Mouse (Mus musculus) MEL (cell line): Measurements from ENCODE around the gene Agrn. TPM values are rescaled to one million over a fixed set of nuclear protein-coding genes. Genes with fewer than 3 reads are reported as not detected.

Experiments used
- DNase-seq: peaks from one replicate; pipeline ENCODE4 v3.0.0; 2011; ENCODE audit warnings: low read depth, low spot score
- H3K27ac ChIP-seq: 2 replicates; pipeline ENCODE4 v1.5.1; 2012; ENCODE audit warnings: low read depth, mild to moderate bottlenecking, control low read depth, low read length, moderate library complexity; ENCODE audit not compliant: control insufficient read depth
- H3K27me3 ChIP-seq, 2 experiments: fragments of 150-350 bp in 1 of 2; sonication (generic) in 1 of 2; 2 replicates each; pipeline ENCODE4 v1.6.1; 2012; ENCODE audit warnings: low read length in 2 of 2, mild to moderate bottlenecking in 2 of 2, improper control_type of control experiment in 1 of 2, moderate library complexity in 1 of 2; ENCODE audit not compliant: insufficient read depth in 2 of 2, control insufficient read depth in 1 of 2
- H3K36me3 ChIP-seq, 2 experiments: 2 replicates each; pipeline ENCODE4 v1.6.1; 2012 to 2014; ENCODE audit warnings: low read length in 2 of 2, improper control_type of control experiment in 1 of 2, inconsistent platforms in 1 of 2, mild to moderate bottlenecking in 1 of 2; ENCODE audit not compliant: insufficient read depth in 2 of 2, control insufficient read depth in 1 of 2
- H3K4me1 ChIP-seq, 2 experiments: fragments of 150-350 bp in 1 of 2; sonication (generic) in 1 of 2; 2 replicates each; pipeline ENCODE4 v1.6.1; 2012; ENCODE audit warnings: low read length in 2 of 2, improper control_type of control experiment in 1 of 2, mild to moderate bottlenecking in 1 of 2; ENCODE audit not compliant: insufficient read depth in 2 of 2, control insufficient read depth in 1 of 2
- H3K4me3 ChIP-seq, 2 experiments: fragments of 150-350 bp in 1 of 2; sonication (generic) in 1 of 2; 2 replicates each; pipeline ENCODE4 v1.5.1; 2012; ENCODE audit warnings: low read depth in 2 of 2, low read length in 2 of 2, mild to moderate bottlenecking in 2 of 2, moderate library complexity in 2 of 2, control low read depth in 1 of 2, improper control_type of control experiment in 1 of 2; ENCODE audit not compliant: control insufficient read depth in 1 of 2, insufficient read depth in 1 of 2
- H3K79me2 ChIP-seq: 2 replicates; pipeline ENCODE4 v1.6.1; 2012; ENCODE audit warnings: mild to moderate bottlenecking, low read length, moderate library complexity; ENCODE audit not compliant: control insufficient read depth, poor library complexity, insufficient read depth
- H3K9ac ChIP-seq: 2 replicates; pipeline ENCODE4 v1.6.1; 2012; ENCODE audit warnings: low read depth, mild to moderate bottlenecking, control low read depth, low read length, moderate library complexity; ENCODE audit not compliant: control insufficient read depth, poor library complexity, severe bottlenecking
- H3K9me3 ChIP-seq: fragments of 150-350 bp; sonication (generic); replicated peaks from 2 replicates; pipeline ENCODE4 v1.6.1; 2012; ENCODE audit warnings: mild to moderate bottlenecking, low read length, improper control_type of control experiment, moderate library complexity; ENCODE audit not compliant: insufficient read depth
- CHD1 ChIP-seq: IDR thresholded peaks from 2 replicates; pipeline ENCODE4 v1.6.1; 2012; ENCODE audit warnings: low read depth, mild to moderate bottlenecking, inconsistent platforms, low read length, improper control_type of control experiment
- E2F4 ChIP-seq: IDR thresholded peaks from 2 replicates; pipeline ENCODE4 v1.6.1; 2011; ENCODE audit warnings: low read depth, low read length, improper control_type of control experiment, borderline replicate concordance
- EP300 ChIP-seq, 2 experiments: IDR thresholded peaks; 2 replicates each; pipeline ENCODE4 v1.6.1; 2011; ENCODE audit warnings: improper control_type of control experiment in 2 of 2, low read length in 2 of 2, low read depth in 1 of 2, mild to moderate bottlenecking in 1 of 2
- GABPA ChIP-seq: IDR thresholded peaks from 2 replicates; pipeline ENCODE4 v1.6.1; 2012; ENCODE audit warnings: low read depth, mild to moderate bottlenecking, inconsistent platforms, low read length, improper control_type of control experiment, moderate library complexity
- HCFC1 ChIP-seq: IDR thresholded peaks from 2 replicates; pipeline ENCODE4 v1.6.1; 2012; ENCODE audit warnings: low read depth, mild to moderate bottlenecking, inconsistent platforms, low read length, improper control_type of control experiment, moderate library complexity
- JUND ChIP-seq: IDR thresholded peaks from 2 replicates; pipeline ENCODE4 v1.6.1; 2011; ENCODE audit warnings: low read depth, mild to moderate bottlenecking, improper control_type of control experiment, low read length
- MAX ChIP-seq: IDR thresholded peaks from 2 replicates; pipeline ENCODE4 v1.6.1; 2011; ENCODE audit warnings: low read length, improper control_type of control experiment
- MEF2A ChIP-seq: IDR thresholded peaks from 2 replicates; pipeline ENCODE4 v1.6.1; 2014; ENCODE audit warnings: low read depth, mild to moderate bottlenecking, inconsistent platforms, low read length, improper control_type of control experiment; ENCODE audit not compliant: poor library complexity, insufficient replicate concordance, severe bottlenecking; ENCODE audit errors: extremely low read depth
- MXI1 ChIP-seq: IDR thresholded peaks from 2 replicates; pipeline ENCODE4 v1.6.1; 2011; ENCODE audit warnings: mild to moderate bottlenecking, low read depth, low read length, improper control_type of control experiment
- MYB ChIP-seq: IDR thresholded peaks from 2 replicates; pipeline ENCODE4 v1.6.1; 2011; ENCODE audit warnings: mild to moderate bottlenecking, low read depth, low read length, improper control_type of control experiment
- POLR2AphosphoS2 ChIP-seq: IDR thresholded peaks from 2 replicates; pipeline ENCODE4 v1.6.1; 2011; ENCODE audit warnings: low read length, improper control_type of control experiment
- RAD21 ChIP-seq: IDR thresholded peaks from 2 replicates; pipeline ENCODE4 v1.6.1; 2011; ENCODE audit warnings: mild to moderate bottlenecking, low read depth, low read length, improper control_type of control experiment
- SMC3 ChIP-seq: IDR thresholded peaks from 2 replicates; pipeline ENCODE4 v1.6.1; 2011; ENCODE audit warnings: low read depth, low read length, improper control_type of control experiment
- TAL1 ChIP-seq: IDR thresholded peaks from 2 replicates; pipeline ENCODE4 v1.6.1; 2012; ENCODE audit warnings: mild to moderate bottlenecking, inconsistent platforms, low read length, moderate library complexity, mixed read lengths
- TBP ChIP-seq: IDR thresholded peaks from 2 replicates; pipeline ENCODE4 v1.8.0; 2011; ENCODE audit warnings: low read depth, low read length, improper control_type of control experiment
- TCF12 ChIP-seq: IDR thresholded peaks from 2 replicates; pipeline ENCODE4 v1.6.1; 2014; ENCODE audit warnings: low read depth, mild to moderate bottlenecking, inconsistent platforms, low read length, improper control_type of control experiment, moderate library complexity
- UBTF ChIP-seq: IDR thresholded peaks from 2 replicates; pipeline ENCODE4 v1.6.1; 2012; ENCODE audit warnings: low read depth, mild to moderate bottlenecking, inconsistent platforms, low read length, improper control_type of control experiment, moderate library complexity, borderline replicate concordance; ENCODE audit not compliant: insufficient read depth
- USF2 ChIP-seq, 2 experiments: IDR thresholded peaks; 2 replicates each; pipeline ENCODE4 v1.6.1; 2011 to 2012; ENCODE audit warnings: improper control_type of control experiment in 2 of 2, low read length in 2 of 2, borderline replicate concordance in 1 of 2, inconsistent platforms in 1 of 2, low read depth in 1 of 2, mild to moderate bottlenecking in 1 of 2; ENCODE audit not compliant: insufficient read depth in 1 of 2
- ZKSCAN1 ChIP-seq: IDR thresholded peaks from 2 replicates; pipeline ENCODE4 v1.6.1; 2012; ENCODE audit warnings: low read depth, mild to moderate bottlenecking, inconsistent platforms, low read length, improper control_type of control experiment, moderate library complexity
- polyA plus RNA-seq, 2 experiments: library from polyadenylated mRNA; stranded (reverse) in 1 of 2; unstranded in 1 of 2; fragments of >175 nt in 1 of 2; fragments of >200 nt in 1 of 2; gene quantifications; 2 replicates each; pipeline versions ENCODE4 v1.2.1 to v1.2.4; 2012; ENCODE audit warnings: low replicate concordance in 2 of 2, low read depth in 1 of 2; ENCODE audit not compliant: insufficient read length in 2 of 2, insufficient read depth in 1 of 2, missing spikeins in 1 of 2
- total RNA-seq: library from RNA; depleted of rRNA; stranded (reverse); fragments of 300-350 nt; gene quantifications from 2 replicates; pipeline ENCODE4 v1.2.3, GENCODE M21; 2012

Gene Agrn
- total and polyA plus RNA-seq, 3 experiments = 19.3 to 43.0 TPM; not detected in 1

DNA sequence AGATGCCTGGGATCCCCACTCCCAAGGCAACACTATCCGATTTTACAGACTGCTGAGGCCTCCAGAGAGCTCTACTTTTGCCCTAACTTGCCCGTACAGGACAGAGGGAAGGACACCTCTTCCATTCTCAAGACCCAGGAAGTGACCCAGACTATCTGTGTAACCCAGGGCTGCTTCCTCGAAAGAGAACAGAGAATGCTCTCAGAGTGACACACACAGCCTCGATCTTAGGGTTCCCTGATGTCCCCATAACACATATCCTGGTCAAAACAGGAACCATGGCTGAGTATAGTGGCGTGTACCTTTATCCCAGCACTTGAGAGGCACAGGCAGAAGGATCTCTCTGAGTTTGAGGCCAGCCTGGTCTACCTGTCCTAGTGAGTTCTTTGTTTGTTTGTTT lies 13.5 kb downstream of the Agrn start:
- TF ChIP-seq CHD1 = no peak
- TF ChIP-seq EP300 (IDR thresholded peaks at IDR 0.05; ENCODE audit: low read depth in 1 of 2, low read length in 2 of 2) = 0 out of 4 replicates have a peak, but pooled peaks of 1 of the 2 experiments have one; percentile 45
- no peak for TF ChIP-seq POLR2AphosphoS2
- TF ChIP-seq MXI1 = no peak
- TF ChIP-seq SMC3 = no peak
- TF ChIP-seq MAX = no peak
- no peak for TF ChIP-seq MEF2A
- TF ChIP-seq USF2 (IDR thresholded peaks at IDR 0.05; ENCODE audit: borderline replicate concordance in 1 of 2, insufficient read depth in 1 of 2, low read depth in 1 of 2, low read length in 2 of 2) = no peak
- 0 out of 2 replicates have a peak, but pooled peaks have one; percentile 8 for TF ChIP-seq TAL1
- H3K9ac ChIP-seq = peak overlapping the region; percentile 19; the same call in 1 of the 2 replicates
- H3K4me1 ChIP-seq = peaks cover 14 to 20% of the 10 kb centered on the region in 2 experiments
- no peaks in the 10 kb centered on the region for H3K9me3 ChIP-seq
- peak overlapping the region; percentile 75 for H3K27ac ChIP-seq
- peaks cover 0 to 19% of the 10 kb centered on the region in 2 experiments; a peak in 2 of 4 replicates for H3K36me3 ChIP-seq
- no peaks in the 10 kb centered on the region for H3K79me2 ChIP-seq
- H3K4me3 ChIP-seq = no peak overlapping the region; a peak in 1 of 4 replicates
- H3K27me3 ChIP-seq = no peaks in the 10 kb centered on the region
- peak; percentile 57 for DNase-seq

DNA sequence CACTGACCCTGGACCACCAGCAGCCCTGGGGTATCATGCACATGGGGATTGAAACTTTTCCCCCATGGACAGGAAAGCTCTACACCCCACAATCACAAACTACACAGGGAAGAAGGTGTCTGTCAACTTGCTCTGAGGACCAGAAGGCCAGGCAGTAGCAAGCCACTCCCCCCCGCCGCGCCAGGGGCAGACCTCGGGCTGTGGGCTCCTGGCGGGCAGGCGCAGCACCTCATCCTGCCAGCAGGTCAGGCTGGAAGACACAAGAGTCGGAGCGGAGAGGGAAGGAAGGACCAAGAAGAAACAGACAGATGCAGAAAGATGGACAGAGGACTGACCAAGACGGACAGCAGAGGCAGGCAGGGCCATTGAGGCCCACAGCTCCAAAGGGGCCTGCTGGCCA lies 19.7 kb downstream of the Agrn start:
- H3K27ac ChIP-seq = no peak overlapping the region
- no peaks in the 10 kb centered on the region for H3K4me1 ChIP-seq
- no peaks in the 10 kb centered on the region for H3K9me3 ChIP-seq
- no peaks in the 10 kb centered on the region for H3K27me3 ChIP-seq
- H3K4me3 ChIP-seq = no peak overlapping the region
- H3K79me2 ChIP-seq = no peaks in the 10 kb centered on the region
- peaks cover 0 to 1% of the 10 kb centered on the region in 2 experiments; a peak in 1 of 4 replicates for H3K36me3 ChIP-seq
- no peak for DNase-seq
- TF ChIP-seq MYB (no peak), EP300 (IDR thresholded peaks at IDR 0.05; ENCODE audit: low read depth in 1 of 2, low read length in 2 of 2) (no peak), TCF12 (no peak), UBTF (no peak), POLR2AphosphoS2 (no peak), ZKSCAN1 (no peak), GABPA (no peak), RAD21 (no peak), TBP (no peak), E2F4 (no peak), JUND (no peak), SMC3 (no peak), USF2 (IDR thresholded peaks at IDR 0.05; ENCODE audit: borderline replicate concordance in 1 of 2, insufficient read depth in 1 of 2, low read depth in 1 of 2, low read length in 2 of 2) (no peak), HCFC1 (no peak)
- H3K9ac ChIP-seq = no peak overlapping the region
